Mouse (Mus musculus) ES-E14 (cell line): ENCODE results near the gene Pitpnm1.

Experiments used
- HCFC1 ChIP-seq: IDR thresholded peaks from 2 replicates; pipeline ENCODE4 v1.6.1; 2012; ENCODE audit warnings: low read length, inconsistent platforms, borderline replicate concordance; ENCODE audit not compliant: insufficient read depth
- MAFK ChIP-seq: IDR thresholded peaks from 2 replicates; pipeline ENCODE4 v1.6.1; 2014; ENCODE audit warnings: mild to moderate bottlenecking, low read depth, low read length, inconsistent platforms; ENCODE audit not compliant: insufficient read depth

GRCm38 (mm10) chr19:4102049-4102448, 2.3 kb downstream of the Pitpnm1 start:
- TF ChIP-seq HCFC1 (no peak), MAFK (no peak)
